Mouse (Mus musculus) liver, embryonic 14.5 days (tissue): Measurements from ENCODE around the gene Tnnt3.

Experiments
- CTCF ChIP-seq: IDR thresholded peaks from 2 replicates; pipeline ENCODE4 v1.5.1; 2016; ENCODE audit warnings: antibody characterized with exemption, low read depth, control low read depth
- EP300 ChIP-seq: IDR thresholded peaks from 2 replicates; pipeline ENCODE4 v1.6.1; 2016; ENCODE audit warnings: antibody characterized with exemption, low read depth

DNA sequence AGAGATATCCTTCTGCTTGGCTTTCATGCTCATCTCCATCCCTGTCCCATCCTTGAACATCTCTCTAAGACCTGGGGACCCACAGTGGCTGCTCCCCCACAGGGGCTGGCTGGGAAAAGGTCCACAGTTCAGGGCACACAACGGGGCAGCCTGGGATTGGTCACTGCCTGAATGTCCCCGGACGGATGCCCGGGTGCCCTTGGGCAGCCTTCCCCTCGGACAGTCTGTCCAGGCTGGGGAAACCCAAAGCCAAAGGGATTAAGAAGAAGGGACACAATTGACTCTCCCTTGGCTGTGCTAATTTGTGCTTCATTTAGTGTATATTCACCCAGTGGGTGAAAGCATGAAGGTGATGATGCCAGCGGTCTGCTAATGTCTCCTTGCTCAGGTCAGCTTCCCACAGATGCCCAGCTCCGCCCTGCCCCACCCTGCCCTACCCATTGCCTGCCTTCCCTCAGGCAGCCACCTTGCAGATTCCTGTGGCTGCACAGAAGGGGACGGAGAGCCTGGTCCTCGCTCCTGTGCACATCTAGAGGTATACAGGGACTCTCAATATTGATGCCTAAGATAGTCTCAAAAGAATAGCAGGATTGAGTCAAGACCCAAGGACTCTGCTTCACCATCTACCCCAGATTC lies 60.0 kb downstream of the Tnnt3 start:
- TF ChIP-seq EP300 = no peak
- no peak for TF ChIP-seq CTCF
